Mouse (Mus musculus): ENCODE results near the gene Adcy2. TPM values are rescaled to one million over a fixed set of nuclear protein-coding genes. Genes with fewer than 3 reads are reported as not detected.

Gene Adcy2
- total RNA-seq, 2 experiments from 2014 or later = 106 to 116 TPM

GRCm38 (mm10) chr13:68839517-68839916, 159.8 kb downstream of the Adcy2 start:
- DNase-seq (ENCODE audit: low spot score in 2 of 2) = peak in 1 of 2 experiments; percentile 30
- intact Hi-C loops (cut with DNase I) = no loop called here

GRCm38 (mm10) chr13:68836183-68836582, 163.2 kb downstream of the Adcy2 start:
- DNase-seq (ENCODE audit: low spot score in 2 of 2) = no peak
- intact Hi-C loops (cut with DNase I) = no loop called here

GRCm38 (mm10) chr13:68835424-68836045, 163.8 kb downstream of the Adcy2 start:
- no peak for DNase-seq (ENCODE audit: low spot score in 2 of 2)
- intact Hi-C loops (cut with DNase I) = no loop called here

GRCm38 (mm10) chr13:68832141-68832540, 167.2 kb downstream of the Adcy2 start:
- DNase-seq (ENCODE audit: low spot score in 2 of 2) = no peak
- intact Hi-C loops (cut with DNase I) = no loop called here

- intact Hi-C loops (cut with DNase I) = no loop called here
- DNase-seq (ENCODE audit: low spot score in 2 of 2) = no peak
Measured at GRCm38 (mm10) chr13:68830030-68830759, 169.1 kb downstream of the Adcy2 start.

- intact Hi-C loops (cut with DNase I) = no loop called here
- DNase-seq (ENCODE audit: low spot score in 2 of 2) = no peak
Measured at GRCm38 (mm10) chr13:68828441-68828840, 170.9 kb downstream of the Adcy2 start.

- DNase-seq (ENCODE audit: low spot score in 2 of 2) = no peak
- intact Hi-C loops (cut with DNase I) = no loop called here
Measured at GRCm38 (mm10) chr13:68826461-68826860, 172.9 kb downstream of the Adcy2 start.

GRCm38 (mm10) chr13:68820858-68821579, 178.3 kb downstream of the Adcy2 start:
- intact Hi-C loops (cut with DNase I) = no loop called here
- DNase-seq (ENCODE audit: low spot score in 2 of 2) = no peak

- DNase-seq (ENCODE audit: low spot score in 2 of 2) = peak; percentile 74 to 88
- intact Hi-C loops (cut with DNase I) = no loop called here
Measured at GRCm38 (mm10) chr13:68815704-68816477, 183.4 kb downstream of the Adcy2 start.

GRCm38 (mm10) chr13:68811185-68811584, 188.2 kb downstream of the Adcy2 start:
- intact Hi-C loops (cut with DNase I) = no loop called here
- DNase-seq (ENCODE audit: low spot score in 2 of 2) = no peak

- intact Hi-C loops (cut with DNase I) = no loop called here
- DNase-seq (ENCODE audit: low spot score in 2 of 2) = no peak
Measured at GRCm38 (mm10) chr13:68799777-68800176, 199.6 kb downstream of the Adcy2 start.

GRCm38 (mm10) chr13:68793286-68793685, 206.1 kb downstream of the Adcy2 start:
- intact Hi-C loops (cut with DNase I) = no loop called here
- no peak for DNase-seq (ENCODE audit: low spot score in 2 of 2)

- intact Hi-C loops (cut with DNase I) = no loop called here
- DNase-seq (ENCODE audit: low spot score in 2 of 2) = no peak
Measured at GRCm38 (mm10) chr13:68787286-68788061, 211.9 kb downstream of the Adcy2 start.

- DNase-seq (ENCODE audit: low spot score in 2 of 2) = no peak
- intact Hi-C loops (cut with DNase I) = no loop called here
Measured at GRCm38 (mm10) chr13:68783096-68783495, 216.2 kb downstream of the Adcy2 start.

GRCm38 (mm10) chr13:68778011-68778672, 221.2 kb downstream of the Adcy2 start:
- intact Hi-C loops (cut with DNase I) = no loop called here
- no peak for DNase-seq (ENCODE audit: low spot score in 2 of 2)

- intact Hi-C loops (cut with DNase I) = no loop called here
- DNase-seq (ENCODE audit: low spot score in 2 of 2) = no peak
Measured at GRCm38 (mm10) chr13:68773599-68774211, 225.6 kb downstream of the Adcy2 start.

GRCm38 (mm10) chr13:68768588-68768987, 230.8 kb downstream of the Adcy2 start:
- intact Hi-C loops (cut with DNase I) = no loop called here
- DNase-seq (ENCODE audit: low spot score in 2 of 2) = no peak

- intact Hi-C loops (cut with DNase I) = no loop called here
- DNase-seq (ENCODE audit: low spot score in 2 of 2) = no peak
Measured at GRCm38 (mm10) chr13:68765896-68766578, 233.3 kb downstream of the Adcy2 start.

Measured in left cerebral cortex, postnatal 14 days (tissue).